Mouse (Mus musculus) ES-Bruce4 (cell line): Measurements from ENCODE around the gene Mrps5.

Source experiments
- CTCF ChIP-seq: IDR thresholded peaks from one replicate; pipeline ENCODE4 v1.8.1; 2011; ENCODE audit warnings: low read depth, low read length
- POLR2A ChIP-seq: IDR thresholded peaks from one replicate; pipeline ENCODE4 v1.8.1; 2011; ENCODE audit warnings: low read length; ENCODE audit not compliant: insufficient read depth

- TF ChIP-seq POLR2A, result no peak
- peak; percentile 20 for TF ChIP-seq CTCF
These were observed 3.8 kb downstream of the Mrps5 start for GRCm38 (mm10) chr2:127590840-127591239.
